Mouse (Mus musculus) thymus, postnatal 4 days (tissue): ENCODE measurements at regions not wholly inside any gene's neighbourhood (a gene's known extent, or its start where the extent isn't known, plus 50 kb on each side); places are given as distances from the start of the nearest gene placed in this dataset.

Experiments used
- DNase-seq: peaks from one replicate; pipeline ENCODE4 v3.0.0; 2021

- DNase-seq: no peak
Measured at GRCm38 (mm10) chr13:63700747-63701146, 114.3 kb upstream of the Ercc6l2 start.

DNA sequence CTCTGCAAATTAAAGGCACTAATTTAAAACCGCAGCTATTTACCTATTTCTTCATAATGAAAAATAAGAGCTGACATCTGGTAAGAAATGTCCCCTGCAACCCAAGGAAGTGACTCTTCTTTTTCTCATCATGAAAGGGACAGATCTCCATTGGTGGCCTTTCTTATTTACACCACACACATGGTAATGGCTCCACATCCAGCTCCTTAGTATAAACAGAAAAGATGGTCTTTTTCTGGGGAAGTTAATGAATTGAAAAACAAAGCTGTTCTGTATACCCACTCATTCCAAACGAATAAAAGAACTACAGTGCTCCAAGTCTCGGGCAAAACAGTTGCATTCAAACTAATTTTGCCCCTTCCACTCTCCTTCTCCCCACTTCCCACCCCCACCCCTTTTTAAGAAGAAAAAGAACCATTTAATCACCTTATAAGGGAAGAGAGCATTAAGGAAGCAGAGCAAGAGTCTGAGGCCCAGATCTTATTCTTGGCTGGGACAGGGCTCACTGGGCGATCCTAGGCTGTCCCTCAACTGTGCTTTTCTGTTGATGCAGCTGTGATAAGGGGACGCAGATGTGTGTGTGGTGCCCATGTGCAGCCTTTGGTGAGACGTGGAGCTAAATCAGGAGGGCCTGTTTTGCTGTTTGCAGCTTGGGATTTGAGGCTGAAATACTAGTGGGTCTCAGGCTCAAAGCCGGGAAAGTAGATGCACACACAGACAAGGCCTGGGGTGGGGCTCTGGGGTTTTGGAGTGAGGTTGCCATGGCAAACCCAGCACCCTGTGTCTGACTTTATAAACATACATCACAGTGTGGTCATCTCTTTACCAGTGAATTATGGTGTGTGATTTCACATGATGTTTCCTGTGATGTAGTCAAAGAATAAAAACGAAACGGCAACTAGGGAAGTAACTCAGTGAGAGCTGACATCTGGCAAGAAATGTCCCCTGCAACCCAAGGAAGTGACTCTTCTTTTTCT lies 113.6 kb upstream of the Ercc6l2 start:
- no peak for DNase-seq

GRCm38 (mm10) chr13:63708567-63708966 lies 106.5 kb upstream of the Ercc6l2 start:
- no peak for DNase-seq

DNA sequence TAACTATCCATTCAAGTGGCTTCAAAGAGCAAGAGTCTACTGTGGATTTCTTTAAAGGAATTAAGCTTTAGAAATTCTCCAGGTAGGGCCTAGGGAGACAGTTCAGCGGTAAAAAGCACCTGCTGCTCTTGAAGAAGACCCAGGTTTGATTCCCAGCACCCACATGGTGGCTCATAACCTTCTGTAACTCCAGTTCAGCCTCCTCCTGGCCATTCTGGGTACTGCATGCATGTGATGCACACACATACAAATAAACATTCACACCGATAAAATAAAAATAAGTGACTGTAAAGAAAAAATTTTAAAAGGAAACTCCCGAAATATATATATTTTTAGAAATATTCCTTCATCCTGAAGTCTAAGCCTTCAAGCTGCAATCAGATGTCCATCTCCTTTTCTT lies 101.9 kb upstream of the Ercc6l2 start:
- DNase-seq: peak; percentile 35

DNA sequence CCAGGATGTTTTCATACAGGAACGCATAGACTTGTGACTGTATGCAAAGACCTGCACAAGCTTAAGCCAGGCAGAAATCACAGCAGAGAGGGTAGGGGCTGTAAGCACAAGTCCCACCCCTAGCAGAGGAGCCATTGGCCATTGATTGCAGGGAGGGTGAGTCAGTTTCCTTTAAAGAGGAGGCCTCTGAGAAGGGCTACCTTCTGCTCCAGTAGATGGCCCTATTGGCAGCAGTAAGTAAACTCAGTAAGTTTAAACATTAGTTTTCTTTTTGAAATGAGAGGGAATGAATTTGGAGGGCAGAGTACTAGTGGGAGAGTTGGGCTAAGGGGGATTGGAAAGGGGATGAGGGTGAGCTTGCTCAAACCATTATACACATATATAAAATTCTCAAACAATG lies 98.5 kb upstream of the Ercc6l2 start:
- DNase-seq: no peak

GRCm38 (mm10) chr13:63717249-63717648 lies 97.8 kb upstream of the Ercc6l2 start:
- no peak for DNase-seq

GRCm38 (mm10) chr13:63718782-63719181 lies 96.3 kb upstream of the Ercc6l2 start:
- no peak for DNase-seq

DNA sequence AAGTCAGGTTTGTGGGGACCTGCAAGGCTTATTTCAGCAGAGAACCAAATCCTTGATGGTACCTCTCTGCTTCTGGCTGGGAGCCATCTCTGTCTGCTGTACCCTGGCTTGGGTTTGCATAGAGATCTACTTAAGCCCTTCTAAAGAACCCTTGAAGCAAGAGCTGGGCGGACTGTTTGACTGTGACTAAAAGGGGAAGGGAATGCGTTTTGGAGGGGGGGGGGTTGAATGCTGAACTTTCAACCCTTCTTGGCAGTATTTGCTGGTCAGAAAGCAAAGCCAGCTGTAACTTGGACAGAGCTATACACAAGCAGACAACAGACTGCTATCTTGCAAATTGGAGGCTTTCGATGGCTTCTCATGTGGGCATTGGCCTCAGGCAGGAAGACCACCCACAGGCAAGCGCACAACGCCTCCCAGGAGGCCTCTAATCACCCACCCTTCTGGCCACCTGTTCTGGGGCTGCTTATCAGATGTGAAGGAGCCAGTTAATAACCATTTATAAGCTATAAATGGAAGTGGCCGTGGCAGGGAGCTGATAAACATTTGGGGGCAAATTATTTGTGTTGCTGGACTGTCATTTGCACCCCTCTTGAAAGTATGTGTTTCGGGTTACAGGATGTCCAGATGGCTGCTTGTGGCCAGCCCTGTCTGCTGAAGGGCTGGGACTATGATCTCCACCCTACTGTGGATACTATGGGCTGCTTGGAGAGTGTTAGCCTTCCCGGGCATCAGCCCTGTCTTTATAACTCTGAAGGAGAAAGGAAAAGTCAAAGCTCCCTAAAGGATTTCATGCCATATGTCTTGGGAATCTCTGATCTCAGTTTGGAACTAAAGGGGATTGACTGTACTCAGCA lies 95.5 kb upstream of the Ercc6l2 start:
- no peak for DNase-seq

- no peak for DNase-seq
Measured at GRCm38 (mm10) chr13:63720610-63721009, 94.4 kb upstream of the Ercc6l2 start.

DNA sequence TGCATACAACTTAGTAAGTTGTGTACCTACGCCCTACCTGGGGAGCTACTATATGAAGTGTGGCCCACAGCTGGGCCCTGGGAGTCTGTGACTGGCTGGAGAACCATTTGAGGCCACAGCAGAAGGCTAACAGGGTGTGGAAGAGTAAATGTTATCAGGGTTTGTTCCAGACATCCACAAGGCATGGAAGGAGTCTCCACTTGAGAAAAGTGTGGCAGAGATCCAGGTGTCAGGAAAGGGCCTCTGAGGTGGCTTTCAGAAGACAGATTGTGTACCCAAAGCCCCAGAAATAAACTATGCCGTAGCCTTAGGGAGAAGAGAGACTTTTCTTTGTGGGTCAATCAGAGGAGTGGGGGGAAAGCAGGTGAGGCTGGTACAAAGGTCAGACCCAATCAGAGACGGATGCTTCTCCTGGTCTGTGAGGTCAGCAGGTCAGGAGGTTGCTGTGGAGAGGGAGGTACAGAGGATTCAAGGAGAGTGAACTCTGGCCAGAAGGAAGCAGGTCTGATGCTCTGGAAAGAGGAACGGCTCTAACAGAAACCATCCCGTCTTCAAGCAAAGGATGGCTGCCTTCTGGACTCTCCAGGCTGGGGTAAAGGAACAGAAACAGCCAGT lies 93.9 kb upstream of the Ercc6l2 start:
- DNase-seq: no peak

GRCm38 (mm10) chr13:63724293-63724692 lies 90.7 kb upstream of the Ercc6l2 start:
- DNase-seq: no peak

DNA sequence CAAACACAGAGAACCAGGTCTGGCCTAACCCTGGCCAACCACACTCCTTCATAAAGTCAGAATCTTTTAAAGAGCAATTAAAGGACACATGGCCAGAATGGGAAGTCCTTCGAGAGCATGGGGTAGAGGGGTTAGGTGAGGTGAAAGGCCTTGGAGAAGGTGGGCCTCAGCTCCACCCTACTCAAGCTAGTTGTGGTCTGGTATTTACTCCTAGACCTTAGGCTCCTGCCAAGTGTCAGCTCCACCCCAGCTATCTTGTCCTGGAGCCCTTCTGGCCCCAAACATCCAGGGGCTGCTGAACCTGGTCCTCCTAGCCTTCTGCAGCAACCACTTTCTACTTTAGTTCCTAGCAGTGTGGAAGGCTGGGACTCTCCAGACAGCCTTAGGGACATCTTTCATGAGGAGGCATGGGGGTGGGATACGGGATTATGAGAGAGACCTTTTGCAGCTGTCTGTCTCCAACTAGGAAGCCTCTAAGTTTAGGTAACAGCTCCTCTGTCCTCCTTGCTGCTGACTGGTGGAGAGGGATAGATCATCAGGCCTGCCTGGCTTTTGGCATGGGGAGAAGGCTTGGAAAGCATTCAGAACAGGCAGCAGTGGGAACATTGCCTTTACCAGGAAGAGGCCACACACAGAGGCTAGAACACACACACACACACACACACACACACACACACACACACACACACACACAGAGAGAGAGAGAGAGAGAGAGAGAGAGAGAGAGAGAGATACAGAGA lies 90.0 kb upstream of the Ercc6l2 start:
- DNase-seq: no peak

- DNase-seq: no peak
Measured at GRCm38 (mm10) chr13:63726035-63726434, 89.0 kb upstream of the Ercc6l2 start.

DNA sequence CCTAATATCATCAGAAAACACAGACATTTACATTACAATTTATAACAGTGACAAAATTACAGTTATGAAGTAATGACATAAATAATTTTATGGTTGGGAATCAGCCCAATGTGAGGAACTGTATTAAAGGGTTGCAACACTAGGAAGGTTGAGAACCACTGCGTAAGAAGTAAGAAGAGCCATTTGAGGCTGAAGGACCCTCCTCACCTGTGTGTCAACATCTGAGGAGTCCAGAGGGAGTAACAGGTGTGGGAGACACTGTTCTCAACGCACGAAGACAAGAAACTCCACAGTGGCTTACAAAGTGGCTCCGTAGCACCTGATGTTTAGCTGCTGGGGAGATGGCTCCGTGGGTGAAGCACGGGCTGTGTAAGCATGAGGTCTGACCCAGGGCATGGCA lies 88.5 kb upstream of the Ercc6l2 start:
- no peak for DNase-seq

DNA sequence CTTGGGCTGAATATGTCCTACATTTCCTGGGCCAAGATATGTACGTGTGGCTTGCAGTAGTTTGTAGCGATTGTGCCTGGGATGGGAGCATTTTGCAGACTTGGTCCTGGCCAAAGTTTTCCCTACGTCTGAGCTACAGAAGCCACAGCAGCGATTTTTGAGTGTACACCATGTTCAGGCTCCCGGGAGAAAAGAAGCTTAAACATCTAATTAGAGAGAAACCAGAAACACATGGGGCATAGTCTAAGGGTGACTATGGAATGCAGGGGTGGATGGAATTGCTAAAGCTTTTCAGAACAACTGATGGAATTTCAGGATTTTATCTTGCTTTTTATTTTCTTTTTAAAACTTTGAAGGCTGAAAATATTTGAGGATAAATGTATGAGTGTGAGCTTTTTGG lies 79.3 kb upstream of the Ercc6l2 start:
- no peak for DNase-seq

DNA sequence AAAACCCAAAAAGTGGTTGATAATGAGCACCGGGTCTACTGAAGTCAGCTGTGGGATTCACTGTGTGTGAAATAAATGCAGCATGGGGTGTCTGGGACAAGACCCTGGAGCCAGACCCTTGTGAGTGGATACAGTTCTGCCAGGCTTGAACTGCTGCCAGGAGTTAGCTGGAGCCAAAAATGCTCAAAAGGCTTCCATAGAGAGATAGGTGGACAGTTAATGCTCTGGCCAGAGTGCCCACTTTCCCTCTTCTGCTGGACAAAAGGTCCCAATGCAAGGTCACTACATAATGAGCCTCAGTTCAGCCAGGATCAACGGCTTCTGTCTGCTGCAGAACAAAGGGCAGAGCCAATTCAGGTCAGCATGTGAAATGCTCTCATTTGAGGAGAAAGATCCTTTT lies 73.2 kb upstream of the Ercc6l2 start:
- no peak for DNase-seq

DNA sequence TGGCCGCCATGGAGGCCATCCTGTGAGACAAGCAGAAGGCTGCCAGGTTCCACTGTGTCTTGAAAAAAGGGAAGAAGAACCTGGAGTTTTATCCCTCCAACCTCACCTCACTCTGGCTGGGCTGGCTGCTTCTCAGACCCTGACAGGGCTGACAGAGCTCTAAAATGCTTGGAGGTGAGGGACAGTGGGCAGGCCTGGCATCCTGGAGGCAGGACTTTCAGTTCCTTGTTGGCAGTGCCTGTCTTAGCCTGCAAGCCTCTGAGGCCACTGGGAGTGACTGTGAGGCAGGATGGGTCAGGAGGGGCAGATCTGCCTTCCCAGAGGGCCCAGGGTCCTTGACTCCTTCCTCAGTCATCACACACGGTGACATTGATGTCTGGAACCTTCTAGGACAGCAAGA lies 66.3 kb upstream of the Ercc6l2 start:
- DNase-seq: no peak

GRCm38 (mm10) chr13:63749997-63750396 lies 65.0 kb upstream of the Ercc6l2 start:
- DNase-seq: no peak

DNA sequence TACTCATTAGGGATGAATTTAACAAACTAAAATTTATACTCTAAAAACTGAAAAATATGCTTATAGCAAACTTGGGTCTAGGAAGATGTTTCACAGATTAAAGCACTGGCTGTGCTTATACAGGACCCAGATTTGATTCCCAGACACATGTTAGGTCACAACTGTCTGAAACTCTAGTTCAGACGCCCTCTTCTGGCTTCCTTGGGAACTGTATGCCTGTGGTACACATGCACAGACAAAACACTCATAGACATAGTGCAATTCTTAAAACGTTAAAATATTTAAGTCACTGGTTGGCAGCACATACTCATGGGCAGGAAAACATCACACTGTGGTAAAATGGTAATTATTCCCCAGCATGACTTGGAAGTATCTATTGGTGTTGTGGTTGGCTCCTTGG lies 63.8 kb upstream of the Ercc6l2 start:
- DNase-seq: peak; percentile 11

DNA sequence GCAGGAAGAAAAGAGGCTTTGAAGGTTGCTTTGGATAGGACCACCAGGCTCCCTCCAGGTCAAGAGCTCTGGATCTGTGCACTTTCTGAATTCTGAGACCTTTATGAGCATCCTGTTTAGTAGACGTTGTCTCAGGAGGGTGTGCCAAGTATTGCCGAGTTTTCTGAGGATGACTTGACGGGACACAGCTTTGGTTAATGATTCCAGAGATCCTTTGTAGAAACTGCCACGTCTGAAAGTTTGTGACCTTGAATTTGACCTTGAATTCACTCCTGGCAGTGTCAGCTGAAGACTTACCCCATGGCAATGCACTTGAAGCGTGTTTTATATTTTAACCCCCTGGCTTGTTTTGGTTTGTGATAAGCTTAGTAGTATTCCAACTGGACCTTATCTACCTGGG lies 58.0 kb upstream of the Ercc6l2 start:
- DNase-seq: no peak

GRCm38 (mm10) chr13:63761542-63761941 lies 53.5 kb upstream of the Ercc6l2 start:
- DNase-seq: no peak
